ENCODE assay signal across 20 mouse cellular contexts in genomic region chr5:144215992-144216391, GRCm38 (mm10). TPM values are rescaled to one million over a fixed set of nuclear protein-coding genes. Genes with fewer than 3 reads are reported as not detected.
DNase-seq lines count a peak whose midpoint lies in the region; ATAC-seq lines count a peak whose summit lies in the region.
"Had no signal": no experiment of that assay in that cellular context is flagged by ENCODE, and none has a peak within 500 bp of the region (broad histone marks: within the 10 kb centered on the region; RNA-seq: fewer than 3 reads in every experiment).

No protein-coding gene starts in this region.

- ATAC-seq in cerebellum, adult (ENCODE audit: insufficient number of reproducible peaks, low FRiP score, low TSS enrichment): no peak
- ATAC-seq in granulocyte monocyte progenitor cell, adult 5-6 weeks (replicated peaks; ENCODE audit: poor library complexity, severe bottlenecking): peak; percentile 58
- ATAC-seq in megakaryocyte progenitor cell, adult 5-6 weeks (replicated peaks; ENCODE audit: poor library complexity): peak; percentile 35; the same call in 1 of the 2 replicates
- ATAC-seq: forebrain, postnatal 0 days; hindbrain, embryonic 16.5 days; intestine, embryonic 16.5 days; midbrain, embryonic 13.5 days had no signal

- peak; percentile 13 for DNase-seq in cerebellum, adult 9-10 months
- peak; percentile 39 for DNase-seq in CD4-positive helper T cell, adult 2 months (ENCODE audit: low read depth, low spot score)
- DNase-seq in Muller cell, postnatal 12 days (ENCODE audit: inconsistent ontology term): no peak
- DNase-seq in left cerebral cortex, postnatal 36 days (ENCODE audit: low spot score in 2 of 2): no peak
- DNase-seq: adrenal gland, postnatal 14 days; cerebellum, adult 18-20 months; forebrain, postnatal 0 days; heart, postnatal 14 days; kidney, adult 8-10 months; layer of hippocampus, postnatal 36 days; right cerebral cortex, postnatal 4 days; thymus, adult 2 months had no signal

- intact Hi-C loops in left cerebral cortex, postnatal 36 days (cut with DNase I): no loop called here

RNA-seq across cellular contexts. Expression of gene Tecpr1, which starts 7.4 kb away (rescaled TPM):
- total RNA-seq in granulocyte monocyte progenitor cell, adult 5-6 weeks (2014; fragmentation: Nextera tagmentation): 1.4 and 6.1 TPM in 2 replicates
- total RNA-seq in granulocyte monocyte progenitor cell, adult 5-6 weeks (2017): 1.1 and 3.3 TPM in 2 replicates
- 2.0 and 2.3 TPM in 2 replicates for total RNA-seq in megakaryocyte progenitor cell, adult 5-6 weeks (2015)
- total RNA-seq in megakaryocyte progenitor cell, adult 5-6 weeks (2017): 2.1 and 2.5 TPM in 2 replicates
- 10 to 100 TPM; 86.2 to 93.0 TPM for total RNA-seq in left cerebral cortex, postnatal 36 days (2021)

RNA-seq across cellular contexts. Expression of gene Bhlha15, which starts 25.9 kb away (rescaled TPM):
- 3.5 and 4.4 TPM in 2 replicates for total RNA-seq in granulocyte monocyte progenitor cell, adult 5-6 weeks (2014; fragmentation: Nextera tagmentation)
- total RNA-seq in granulocyte monocyte progenitor cell, adult 5-6 weeks (2017): 1.3 and 1.9 TPM in 2 replicates
- 1.3 and 2.4 TPM in 2 replicates for total RNA-seq in megakaryocyte progenitor cell, adult 5-6 weeks (2015)
- 1.5 TPM in 2 replicates for total RNA-seq in megakaryocyte progenitor cell, adult 5-6 weeks (2017)
- under 1 TPM; 0.22 to 0.43 TPM for total RNA-seq in left cerebral cortex, postnatal 36 days (2021)
- total RNA-seq: forebrain, postnatal 0 days; gastrocnemius, adult 8-10 months; gastrocnemius, postnatal 4 days; heart, postnatal 14 days had no signal

RNA-seq across cellular contexts. Expression of gene Bri3, which starts 28.2 kb away (rescaled TPM):
- 29.1 and 56.1 TPM in 2 replicates for total RNA-seq in granulocyte monocyte progenitor cell, adult 5-6 weeks (2014; fragmentation: Nextera tagmentation)
- total RNA-seq in granulocyte monocyte progenitor cell, adult 5-6 weeks (2017): 12.2 and 20.2 TPM in 2 replicates
- total RNA-seq in megakaryocyte progenitor cell, adult 5-6 weeks (2015): 23.8 and 25.6 TPM in 2 replicates
- 7.8 and 15.5 TPM in 2 replicates for total RNA-seq in megakaryocyte progenitor cell, adult 5-6 weeks (2017)
- 10 to 100 TPM; 68.4 to 79.1 TPM for total RNA-seq in left cerebral cortex, postnatal 36 days (2021)

Comparison
In these comparisons a context has a peak if more than half of its experiments do, and no peak if none do; other contexts are left out.
1. DNase-seq: peak in cerebellum, adult 9-10 months (single experiment) and CD4-positive helper T cell, adult 2 months (single experiment); none in Muller cell, postnatal 12 days (single experiment) and left cerebral cortex, postnatal 36 days (0 of 2).
2. RNA of gene Tecpr1, which starts 7.4 kb away (total RNA-seq): 86.2 to 93.0 TPM in left cerebral cortex, postnatal 36 days; 1.1 to 6.1 TPM in granulocyte monocyte progenitor cell, adult 5-6 weeks and 2.0 to 2.5 TPM in megakaryocyte progenitor cell, adult 5-6 weeks; every median in the first group is over 10 times any median in the second.